Mouse (Mus musculus) stomach, embryonic 15.5 days (tissue): ENCODE data around the gene Odf3l2. TPM values are rescaled to one million over a fixed set of nuclear protein-coding genes. Genes with fewer than 3 reads are reported as not detected.

Source experiments
- ATAC-seq: fragments of 200-750 bp; cut with Nextera tagmentation; 2 replicates; pipeline ENCODE4 v1.8.0; 2017; ENCODE audit warnings: low read depth, moderate number of reproducible peaks, moderate TSS enrichment; ENCODE audit not compliant: insufficient read depth, low FRiP score
- H3K27ac ChIP-seq: fragments of 300-500 bp; sonication (generic); 2 replicates; pipeline ENCODE4 v1.5.1; 2015; ENCODE audit warnings: mild to moderate bottlenecking, inconsistent platforms
- H3K27me3 ChIP-seq: fragments of 300-500 bp; sonication (generic); replicated peaks from 2 replicates; pipeline ENCODE4 v1.6.1; 2015; ENCODE audit warnings: inconsistent platforms
- H3K36me3 ChIP-seq: fragments of 300-500 bp; sonication (generic); 2 replicates; pipeline ENCODE4 v1.6.1; 2015; ENCODE audit warnings: inconsistent platforms
- H3K4me1 ChIP-seq: fragments of 300-500 bp; sonication (generic); 2 replicates; pipeline ENCODE4 v1.6.1; 2015; ENCODE audit warnings: inconsistent platforms
- H3K4me2 ChIP-seq: fragments of 300-500 bp; sonication (generic); 2 replicates; pipeline ENCODE4 v1.6.1; 2015; ENCODE audit warnings: mild to moderate bottlenecking, inconsistent platforms
- H3K4me3 ChIP-seq: fragments of 300-500 bp; sonication (generic); replicated peaks from 2 replicates; pipeline ENCODE4 v1.5.1; 2015; ENCODE audit warnings: inconsistent platforms
- H3K9ac ChIP-seq: fragments of 300-500 bp; sonication (generic); 2 replicates; pipeline ENCODE4 v1.6.1; 2015; ENCODE audit warnings: inconsistent platforms
- H3K9me3 ChIP-seq: fragments of 300-500 bp; sonication (generic); 2 replicates; pipeline ENCODE4 v1.6.1; 2016; ENCODE audit warnings: inconsistent platforms
- WGBS: fragments of 180-500 bp; shearing (Covaris S2); methylation state at CpG from one replicate; pipeline ENCODE4 v1.1.7; 2015; 5-methylcytosine and 5-hydroxymethylcytosine counted together
- polyA plus RNA-seq: library from polyadenylated mRNA; unstranded; fragments of >200 nt; fragmentation: Nextera tagmentation; extraction: Ambion mirVana; gene quantifications from 2 replicates; pipeline ENCODE4 v1.2.1, GENCODE M21; 2015

The Odf3l2 gene
- polyA plus RNA-seq, 1 experiment from 2014 or later, result not detected

DNA sequence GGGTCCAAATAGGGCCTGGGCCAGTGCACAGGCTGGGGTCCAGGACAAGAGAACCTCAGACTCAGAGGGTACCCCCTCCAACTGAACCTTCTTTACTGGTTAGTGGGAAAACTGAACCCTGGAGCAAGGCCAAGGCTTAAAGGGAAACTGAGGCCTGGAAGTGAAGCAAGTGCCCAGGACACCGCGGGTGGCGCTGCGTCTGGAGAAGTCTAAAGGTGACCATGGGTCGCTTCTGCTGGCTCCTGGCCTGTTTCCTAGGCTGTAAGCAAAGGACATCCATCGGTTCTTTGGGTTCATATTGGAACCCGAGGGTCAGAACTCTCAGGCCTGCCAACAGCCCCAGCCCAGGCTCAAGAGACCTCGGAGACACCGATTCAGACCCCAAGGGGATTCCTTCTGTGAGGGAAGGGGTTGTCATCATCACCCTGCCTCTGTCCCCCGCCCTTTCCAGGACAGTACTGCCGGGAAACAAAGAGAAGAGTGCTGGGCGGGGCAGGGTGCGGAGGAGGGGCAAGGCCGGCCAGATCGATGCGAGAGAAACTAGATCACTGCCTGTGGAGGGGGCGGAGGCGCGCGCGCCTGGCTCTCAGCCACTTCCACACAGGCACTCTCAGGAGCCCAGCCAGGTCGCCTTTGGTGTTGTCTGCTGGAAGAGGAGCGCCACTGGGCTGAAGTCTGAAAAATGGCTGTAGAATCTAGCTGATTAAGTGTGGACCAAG, 6.9 kb downstream of the Odf3l2 start:
- Histone ChIP-seq H3K4me3 (peak overlapping the region; percentile 67), H3K4me2 (peak overlapping the region; percentile 92), H3K36me3 (no peaks in the 10 kb centered on the region), H3K27me3 (peaks cover 26% of the 10 kb centered on the region; the same call in 1 of the 2 replicates), H3K27ac (no peak overlapping the region), H3K9me3 (no peaks in the 10 kb centered on the region), H3K9ac (no peak overlapping the region), H3K4me1 (peaks cover 11% of the 10 kb centered on the region)
- 10% methylated on average over 23 of the region's 23 CpGs for WGBS
- ATAC-seq, result peak; percentile 20; the same call in 1 of the 2 replicates

DNA sequence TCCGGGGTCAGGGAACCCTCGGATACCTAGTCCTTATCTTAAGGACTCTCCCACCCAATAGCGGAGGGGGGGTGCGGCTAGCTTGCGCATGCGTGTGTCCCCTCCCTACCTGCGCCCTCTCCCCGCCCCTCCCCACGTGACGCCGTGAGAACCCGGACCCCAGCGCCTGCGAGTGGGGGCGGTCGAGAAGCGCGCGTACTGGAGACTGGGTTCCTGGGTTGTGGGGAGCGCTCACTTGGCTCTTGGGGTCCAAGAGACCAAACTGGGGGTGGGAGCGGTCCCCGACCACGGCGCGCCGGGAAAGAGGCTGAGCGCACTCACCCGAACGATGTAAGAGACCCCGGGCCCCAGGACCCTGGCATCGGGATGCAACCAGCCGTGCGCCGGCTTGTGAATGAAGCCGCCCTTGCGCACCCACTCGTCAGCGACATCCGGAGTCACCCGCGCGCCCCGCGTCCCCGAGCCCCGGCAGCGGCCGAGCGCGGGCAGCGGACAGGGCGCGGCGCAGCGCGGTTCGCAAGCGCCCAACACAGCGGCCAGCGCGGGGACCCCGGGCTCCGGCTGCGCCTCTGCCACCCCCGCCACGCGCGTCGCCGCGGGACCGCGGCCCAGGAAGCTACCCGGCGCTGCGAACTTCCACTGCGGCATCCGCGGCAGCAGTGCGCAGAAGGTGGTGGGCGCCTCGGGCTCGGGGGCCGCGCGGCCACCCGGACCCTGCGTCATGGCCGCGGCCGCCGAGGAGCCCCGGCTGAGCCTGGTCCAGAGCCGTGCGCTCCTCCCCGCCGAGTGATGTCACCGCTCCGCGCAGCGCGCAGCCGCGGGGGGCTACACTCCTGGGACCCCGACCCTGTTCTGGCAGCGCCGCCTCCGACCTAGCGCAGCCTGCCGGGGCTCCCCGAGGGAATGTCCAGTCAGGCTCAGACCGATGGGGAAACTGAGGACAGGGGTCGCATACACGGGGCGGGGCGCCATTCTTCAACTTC, 8.1 kb downstream of the Odf3l2 start, which contains the start of gene Shc2:
TSS of gene Shc2 (minus strand) at position 791 of the 983 bp plus-strand sequence.
- H3K9ac ChIP-seq, result peak within 1 kb of the TSS; percentile 57
- H3K36me3 ChIP-seq, result no peaks in the 10 kb centered on the region
- H3K9me3 ChIP-seq, result no peaks in the 10 kb centered on the region
- H3K4me3 ChIP-seq, result peak within 1 kb of the TSS; percentile 67
- peaks cover 11% of the 10 kb centered on the region for H3K4me1 ChIP-seq
- peak within 1 kb of the TSS; percentile 92 for H3K4me2 ChIP-seq
- H3K27me3 ChIP-seq, result peaks cover 26% of the 10 kb centered on the region; the same call in 1 of the 2 replicates
- H3K27ac ChIP-seq, result peak within 1 kb of the TSS; percentile 60; the same call in 1 of the 2 replicates
- ATAC-seq, result peak; percentile 59; the same call in 1 of the 2 replicates
- WGBS, result under 1% methylated on average over 103 of the region's 116 CpGs

- 86% methylated on average over 8 of the region's 8 CpGs for WGBS
Measured at GRCm38 (mm10) chr10:79636287-79636686, 9.3 kb downstream of the Odf3l2 start.

DNA sequence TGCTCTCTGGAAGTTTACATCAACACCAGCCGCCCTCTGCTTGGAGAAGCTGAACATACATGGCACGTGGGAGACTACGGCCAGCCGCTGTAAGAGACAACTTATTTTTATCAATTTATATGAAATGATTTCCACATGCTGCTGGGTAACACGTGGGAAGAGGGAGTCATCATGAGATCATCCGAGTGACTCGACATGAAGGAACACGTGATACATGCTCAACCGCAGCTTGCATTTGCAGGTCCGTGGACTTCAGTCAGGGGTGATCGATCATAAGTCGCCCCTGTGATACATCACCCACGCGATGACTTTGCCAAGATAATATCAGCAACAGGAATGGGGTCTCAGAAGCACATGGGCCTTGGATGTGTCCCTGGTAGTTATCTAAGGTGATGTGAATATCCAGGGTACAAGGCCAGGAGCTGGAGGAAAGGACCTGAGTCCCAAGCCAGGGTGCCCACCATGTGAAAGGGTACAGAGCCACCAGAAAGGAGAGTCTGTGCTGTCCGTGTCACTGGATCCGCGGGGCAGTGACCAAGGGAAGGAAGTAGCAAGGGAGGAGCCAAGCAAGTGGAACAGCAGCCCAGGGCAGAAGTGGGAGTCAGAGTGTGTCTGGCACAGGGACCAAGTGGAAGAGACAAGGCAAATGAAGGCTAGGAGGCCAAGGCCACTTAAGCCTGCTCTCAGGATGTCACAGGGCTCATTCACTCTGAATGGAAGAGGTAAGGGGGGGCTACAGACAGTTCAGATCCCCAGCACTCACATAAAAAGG, 12.3 kb downstream of the Odf3l2 start:
- Histone ChIP-seq H3K9me3 (no peaks in the 10 kb centered on the region), H3K27me3 (peaks cover 12% of the 10 kb centered on the region; the same call in 1 of the 2 replicates), H3K4me2 (no peak overlapping the region), H3K4me3 (no peak overlapping the region), H3K9ac (no peak overlapping the region), H3K4me1 (peaks cover under 1% of the 10 kb centered on the region), H3K36me3 (no peaks in the 10 kb centered on the region), H3K27ac (no peak overlapping the region)
- 76% methylated on average over 17 of the region's 17 CpGs for WGBS
- ATAC-seq, result no peak

More at GRCm38 (mm10) chr10:79636287-79636686, 9.3 kb downstream of the Odf3l2 start:
- peaks cover 11% of the 10 kb centered on the region for H3K4me1 ChIP-seq
- H3K27ac ChIP-seq, result no peak overlapping the region
- H3K36me3 ChIP-seq, result no peaks in the 10 kb centered on the region
- no peak overlapping the region for H3K9ac ChIP-seq
- H3K4me3 ChIP-seq, result no peak overlapping the region
- no peaks in the 10 kb centered on the region for H3K9me3 ChIP-seq
- peaks cover 26% of the 10 kb centered on the region; the same call in 1 of the 2 replicates for H3K27me3 ChIP-seq
- no peak for ATAC-seq
- peak overlapping the region; percentile 92; the same call in 1 of the 2 replicates for H3K4me2 ChIP-seq

DNA sequence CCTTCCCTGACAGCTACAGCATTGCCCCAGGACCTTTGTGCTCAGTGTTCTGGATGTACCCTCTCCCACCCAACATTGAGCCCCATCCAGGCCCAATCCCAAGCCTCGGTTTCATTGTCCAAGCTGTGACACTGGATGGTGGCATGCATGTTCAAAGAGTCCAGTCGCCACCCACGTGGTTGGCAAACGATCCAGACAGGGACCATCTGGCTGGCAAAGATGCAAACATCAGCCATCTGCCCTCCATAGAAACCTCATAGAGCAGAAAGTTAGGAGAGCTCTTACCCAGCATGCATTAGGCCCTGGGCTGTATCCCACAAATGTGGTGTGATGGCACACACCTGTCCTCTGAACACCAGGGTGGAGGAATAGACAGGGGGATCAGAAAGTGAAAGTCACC, 14.1 kb downstream of the Odf3l2 start:
- no peaks in the 10 kb centered on the region for H3K27me3 ChIP-seq
- H3K9me3 ChIP-seq, result no peaks in the 10 kb centered on the region
- H3K27ac ChIP-seq, result no peak overlapping the region
- H3K36me3 ChIP-seq, result no peaks in the 10 kb centered on the region
- no peak overlapping the region for H3K4me3 ChIP-seq
- H3K4me2 ChIP-seq, result no peak overlapping the region
- ATAC-seq, result no peak
- 77% methylated on average over 4 of the region's 4 CpGs for WGBS
- H3K9ac ChIP-seq, result no peak overlapping the region
- H3K4me1 ChIP-seq, result no peaks in the 10 kb centered on the region; the same call in 1 of the 2 replicates

DNA sequence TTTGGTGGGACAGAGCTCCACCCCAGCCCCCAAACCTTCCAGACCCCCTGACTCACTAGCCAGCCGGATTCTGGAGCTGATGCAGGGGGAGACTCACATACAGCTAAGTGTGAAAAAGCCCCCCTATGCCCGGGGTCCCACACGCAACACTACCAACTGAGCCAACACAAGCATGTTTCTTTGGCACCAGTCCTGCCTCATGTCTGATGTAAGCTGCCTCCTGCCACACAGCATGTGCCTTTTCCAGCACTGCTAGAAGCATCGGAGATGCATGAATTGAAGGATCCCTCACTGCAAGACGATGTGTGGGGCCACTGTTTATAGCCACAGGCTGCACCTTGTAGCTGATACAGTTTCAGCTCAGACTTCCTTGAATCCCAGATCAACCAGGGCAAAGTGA, 17.2 kb downstream of the Odf3l2 start:
- Histone ChIP-seq H3K4me2 (no peak overlapping the region), H3K9ac (no peak overlapping the region), H3K4me1 (no peaks in the 10 kb centered on the region), H3K36me3 (no peaks in the 10 kb centered on the region), H3K27ac (no peak overlapping the region), H3K27me3 (no peaks in the 10 kb centered on the region), H3K9me3 (no peaks in the 10 kb centered on the region), H3K4me3 (no peak overlapping the region)
- WGBS, result 90% methylated on average over 5 of the region's 5 CpGs
- ATAC-seq, result no peak

GRCm38 (mm10) chr10:79626156-79626555, 19.4 kb downstream of the Odf3l2 start:
- Histone ChIP-seq H3K4me2 (no peak overlapping the region), H3K36me3 (no peaks in the 10 kb centered on the region), H3K4me1 (no peaks in the 10 kb centered on the region), H3K9ac (no peak overlapping the region), H3K9me3 (no peaks in the 10 kb centered on the region), H3K4me3 (no peak overlapping the region), H3K27me3 (no peaks in the 10 kb centered on the region), H3K27ac (no peak overlapping the region)
- ATAC-seq, result no peak
- WGBS, result 85% methylated on average over 10 of the region's 10 CpGs

- no peak for ATAC-seq
Measured at GRCm38 (mm10) chr10:79625398-79625797, 20.1 kb downstream of the Odf3l2 start.

DNA sequence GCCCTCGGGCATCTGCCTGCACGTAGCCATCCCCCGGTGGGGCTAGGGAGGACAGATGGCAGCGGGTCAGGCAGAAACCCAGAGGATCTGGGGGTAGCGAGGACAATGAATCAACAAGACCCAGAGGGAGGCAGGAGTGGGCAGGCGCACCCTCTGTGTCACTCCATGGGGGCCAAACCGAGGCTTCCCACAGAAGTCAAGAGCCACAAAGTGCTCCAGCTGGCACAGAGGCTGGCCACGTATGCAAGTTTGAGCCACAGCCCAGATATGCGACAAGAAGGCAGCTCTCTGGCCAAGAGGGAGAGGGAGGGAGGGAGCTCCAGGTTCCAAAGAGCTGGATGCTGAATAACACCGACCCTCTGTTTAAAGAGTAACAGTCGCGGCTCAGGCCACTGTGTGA, 21.6 kb downstream of the Odf3l2 start:
- Histone ChIP-seq H3K27ac (no peak overlapping the region), H3K4me1 (no peaks in the 10 kb centered on the region), H3K9ac (no peak overlapping the region), H3K36me3 (no peaks in the 10 kb centered on the region), H3K9me3 (no peaks in the 10 kb centered on the region), H3K4me3 (no peak overlapping the region), H3K4me2 (no peak overlapping the region), H3K27me3 (no peaks in the 10 kb centered on the region)
- ATAC-seq, result no peak
- 74% methylated on average over 12 of the region's 12 CpGs for WGBS

More at GRCm38 (mm10) chr10:79625398-79625797, 20.1 kb downstream of the Odf3l2 start:
- no peaks in the 10 kb centered on the region for H3K27me3 ChIP-seq
- H3K4me3 ChIP-seq, result no peak overlapping the region
- 67% methylated on average over 9 of the region's 9 CpGs for WGBS
- no peak overlapping the region for H3K27ac ChIP-seq
- H3K9ac ChIP-seq, result no peak overlapping the region
- H3K4me1 ChIP-seq, result no peaks in the 10 kb centered on the region
- H3K4me2 ChIP-seq, result no peak overlapping the region
- no peaks in the 10 kb centered on the region for H3K36me3 ChIP-seq
- no peaks in the 10 kb centered on the region for H3K9me3 ChIP-seq

- no peak overlapping the region for H3K27ac ChIP-seq
- WGBS, result 86% methylated on average over 5 of the region's 5 CpGs
Measured at GRCm38 (mm10) chr10:79616376-79616775, 29.2 kb downstream of the Odf3l2 start.

DNA sequence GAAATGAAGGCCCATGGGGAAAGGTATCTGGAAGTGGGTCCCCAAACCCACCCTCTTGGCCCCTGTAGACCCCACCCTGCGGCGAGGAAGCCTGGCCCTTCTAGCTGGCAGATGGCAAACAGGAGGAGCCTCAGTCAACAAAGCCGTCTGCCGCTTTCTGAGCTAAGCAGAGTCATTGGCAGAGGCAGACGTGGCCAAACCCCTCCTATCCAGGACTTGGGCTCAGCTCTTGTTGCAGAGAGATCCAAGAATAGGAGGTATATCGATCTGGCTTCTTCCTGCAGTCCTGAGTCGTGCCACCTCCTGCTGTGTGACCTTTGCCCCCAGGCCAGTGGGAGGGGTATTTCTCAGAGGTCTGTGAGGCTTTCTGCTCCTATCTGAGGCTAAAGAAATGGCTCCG, 29.7 kb downstream of the Odf3l2 start:
- 9% methylated on average over 8 of the region's 8 CpGs for WGBS
- Histone ChIP-seq H3K4me2 (no peak overlapping the region), H3K27ac (no peak overlapping the region), H3K27me3 (peaks cover 24% of the 10 kb centered on the region), H3K36me3 (no peaks in the 10 kb centered on the region), H3K9ac (no peak overlapping the region), H3K4me1 (peaks cover 14% of the 10 kb centered on the region), H3K9me3 (no peaks in the 10 kb centered on the region), H3K4me3 (no peak overlapping the region)
- no peak for ATAC-seq

More at GRCm38 (mm10) chr10:79616376-79616775, 29.2 kb downstream of the Odf3l2 start:
- ATAC-seq, result no peak
- H3K4me3 ChIP-seq, result no peak overlapping the region
- H3K9me3 ChIP-seq, result no peaks in the 10 kb centered on the region
- no peak overlapping the region for H3K4me2 ChIP-seq
- H3K27me3 ChIP-seq, result peaks cover 24% of the 10 kb centered on the region
- H3K9ac ChIP-seq, result no peak overlapping the region
- H3K36me3 ChIP-seq, result no peaks in the 10 kb centered on the region
- peaks cover 14% of the 10 kb centered on the region for H3K4me1 ChIP-seq
